Mouse (Mus musculus) liver, embryonic 14.5 days (tissue): ENCODE results near the gene 4931409K22Rik. TPM values are rescaled to one million over a fixed set of nuclear protein-coding genes. Genes with fewer than 3 reads are reported as not detected.

Experiments used
- ATAC-seq: fragments of 200-750 bp; cut with Nextera tagmentation; 2 replicates; pipeline ENCODE4 v1.8.0; 2017; ENCODE audit warnings: moderate number of reproducible peaks, mild to moderate bottlenecking, moderate library complexity; ENCODE audit not compliant: insufficient read depth
- DNase-seq, 3 experiments: peaks; one replicate each; pipeline ENCODE4 v3.0.0-alpha.2; 2012 to 2013; ENCODE audit warnings: low read depth in 3 of 3, low spot score in 3 of 3
- H3K27ac ChIP-seq: fragments of 300-500 bp; sonication (generic); 2 replicates; pipeline ENCODE4 v1.5.1; 2014; ENCODE audit warnings: moderate library complexity, mild to moderate bottlenecking, control low read depth, inconsistent platforms
- H3K27me3 ChIP-seq: fragments of 300-500 bp; sonication (generic); 2 replicates; pipeline ENCODE4 v1.6.1; 2014; ENCODE audit warnings: mild to moderate bottlenecking, low read length, moderate library complexity; ENCODE audit not compliant: control insufficient read depth, insufficient read depth
- H3K36me3 ChIP-seq: fragments of 300-500 bp; sonication (generic); replicated peaks from 2 replicates; pipeline ENCODE4 v1.6.1; 2014; ENCODE audit warnings: low read depth; ENCODE audit not compliant: control insufficient read depth, insufficient read depth
- H3K4me1 ChIP-seq, 2 experiments: fragments of 200-500 bp in 1 of 2; fragments of 300-500 bp in 1 of 2; sonication (generic) in 1 of 2; replicated peaks; 2 replicates each; pipeline ENCODE4 v1.6.1; 2012 to 2014; ENCODE audit warnings: antibody characterized with exemption in 1 of 2, inconsistent platforms in 1 of 2, low read length in 1 of 2; ENCODE audit not compliant: control insufficient read depth in 2 of 2, insufficient read depth in 2 of 2
- H3K4me2 ChIP-seq: fragments of 300-500 bp; sonication (generic); 2 replicates; pipeline ENCODE4 v1.6.1; 2014; ENCODE audit warnings: low read depth, mild to moderate bottlenecking, control low read depth, moderate library complexity
- H3K4me3 ChIP-seq, 2 experiments: fragments of 200-500 bp in 1 of 2; fragments of 300-500 bp in 1 of 2; sonication (generic) in 1 of 2; 2 replicates each; pipeline ENCODE4 v1.5.1; 2012 to 2014; ENCODE audit warnings: low read depth in 2 of 2, low read length in 2 of 2, mild to moderate bottlenecking in 2 of 2, control low read depth in 1 of 2, inconsistent platforms in 1 of 2, moderate library complexity in 1 of 2; ENCODE audit not compliant: insufficient read depth in 1 of 2
- H3K9ac ChIP-seq: fragments of 300-500 bp; sonication (generic); replicated peaks from 2 replicates; pipeline ENCODE4 v1.6.1; 2014; ENCODE audit warnings: mild to moderate bottlenecking, control low read depth, moderate library complexity
- H3K9me3 ChIP-seq: fragments of 300-500 bp; sonication (generic); 2 replicates; pipeline ENCODE4 v1.6.1; 2016; ENCODE audit warnings: low read length, mixed read lengths; ENCODE audit not compliant: control insufficient read depth
- CTCF ChIP-seq: IDR thresholded peaks from 2 replicates; pipeline ENCODE4 v1.5.1; 2016; ENCODE audit warnings: antibody characterized with exemption, low read depth, control low read depth
- EP300 ChIP-seq: IDR thresholded peaks from 2 replicates; pipeline ENCODE4 v1.6.1; 2016; ENCODE audit warnings: antibody characterized with exemption, low read depth
- WGBS: fragments of 180-500 bp; shearing (Covaris S2); extraction: QIAGEN DNeasy Blood & Tissue Kit; methylation state at CpG from one replicate; pipeline ENCODE4 v1.1.7; 2014; ENCODE audit not compliant: insufficient replicate concordance; 5-methylcytosine and 5-hydroxymethylcytosine counted together
- polyA plus RNA-seq, 2 experiments: library from polyadenylated mRNA; depleted of rRNA in 1 of 2; stranded (reverse) in 1 of 2; unstranded in 1 of 2; fragments of >200 nt; fragmentation: Nextera tagmentation in 1 of 2; extraction: Ambion mirVana in 1 of 2; gene quantifications; 2 replicates each; pipeline versions ENCODE4 v1.2.1 to v1.2.3; 2012 to 2014

The 4931409K22Rik gene
- polyA plus RNA-seq, 2 experiments = not detected

GRCm38 (mm10) chr5:24553621-24554244 is 2.9 kb downstream of the 4931409K22Rik start:
- WGBS = 51% methylated on average over 5 of the region's 5 CpGs
- TF ChIP-seq EP300 (no peak), CTCF (no peak)
- no peaks in the 10 kb centered on the region for H3K9me3 ChIP-seq
- no peak overlapping the region for H3K4me3 ChIP-seq
- H3K36me3 ChIP-seq = no peaks in the 10 kb centered on the region
- no peak for DNase-seq
- no peaks in the 10 kb centered on the region; the same call in 1 of the 2 replicates for H3K27me3 ChIP-seq
- no peak overlapping the region for H3K4me2 ChIP-seq
- H3K4me1 ChIP-seq = no peaks in the 10 kb centered on the region
- no peak overlapping the region for H3K9ac ChIP-seq
- no peak overlapping the region for H3K27ac ChIP-seq
- no peak for ATAC-seq

DNA sequence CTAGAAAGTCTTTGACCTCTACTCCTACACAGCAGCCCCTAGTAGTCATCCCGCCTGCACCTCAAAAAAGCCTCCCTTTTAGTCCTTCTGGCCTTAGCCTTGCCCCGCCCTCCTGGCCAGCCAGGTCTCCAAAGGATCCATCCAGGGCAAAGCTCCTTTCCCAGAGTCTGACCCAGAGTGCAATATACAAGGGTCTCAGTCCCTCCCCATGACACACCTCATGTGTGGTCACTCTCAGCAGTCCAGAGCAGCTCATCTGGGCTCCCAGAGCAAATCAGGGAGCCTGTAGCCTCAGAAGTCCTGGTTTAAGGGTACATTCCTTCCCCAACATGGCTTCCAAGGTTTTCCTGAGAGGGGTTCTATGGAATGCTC is 5.3 kb downstream of the 4931409K22Rik start:
- DNase-seq = no peak
- H3K27ac ChIP-seq = no peak overlapping the region
- no peak overlapping the region for H3K9ac ChIP-seq
- no peak overlapping the region for H3K4me3 ChIP-seq
- no peak for ATAC-seq
- no peaks in the 10 kb centered on the region for H3K36me3 ChIP-seq
- no peaks in the 10 kb centered on the region for H3K4me1 ChIP-seq
- WGBS = 32% methylated on average over 2 of the region's 2 CpGs
- H3K9me3 ChIP-seq = no peaks in the 10 kb centered on the region
- H3K27me3 ChIP-seq = no peaks in the 10 kb centered on the region; the same call in 1 of the 2 replicates
- H3K4me2 ChIP-seq = no peak overlapping the region
- TF ChIP-seq CTCF = no peak
- TF ChIP-seq EP300 = no peak

DNA sequence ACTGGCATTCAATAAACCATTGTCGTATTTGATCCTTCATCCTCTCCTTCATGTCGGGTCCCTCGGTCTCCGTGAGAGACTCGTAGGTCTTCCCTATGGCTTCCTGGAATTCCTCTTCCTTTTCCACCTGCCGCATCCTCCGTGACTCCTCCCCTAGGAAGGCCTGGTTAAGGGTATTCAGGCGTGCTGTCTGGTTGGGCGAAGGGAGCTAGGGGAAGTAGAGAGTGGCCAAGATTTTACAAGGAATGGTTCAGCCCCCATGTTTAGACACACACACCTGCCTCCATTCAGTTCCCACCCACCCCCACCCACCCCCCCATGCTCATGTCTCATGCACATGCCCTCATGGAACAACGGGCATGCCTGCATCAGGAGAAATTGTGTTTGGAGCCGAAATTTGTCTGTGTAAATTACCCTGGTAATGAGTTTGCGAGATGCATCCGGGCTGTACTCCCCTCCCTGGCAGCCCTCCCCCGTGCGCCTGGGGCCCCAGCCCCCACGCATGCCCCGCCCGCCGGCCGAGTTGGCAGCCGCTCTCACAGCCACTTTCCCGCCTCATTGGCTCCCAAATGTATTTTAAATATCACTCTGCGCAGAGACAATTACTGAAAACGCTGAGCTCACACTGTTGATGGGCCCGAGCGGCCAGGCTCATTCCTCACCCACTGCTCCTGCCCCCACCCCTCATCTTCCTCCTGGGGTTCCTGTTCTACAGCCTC is 5.9 kb downstream of the 4931409K22Rik start:
- WGBS = 26% methylated on average over 26 of the region's 26 CpGs
- no peaks in the 10 kb centered on the region; the same call in 1 of the 2 replicates for H3K27me3 ChIP-seq
- no peaks in the 10 kb centered on the region for H3K4me1 ChIP-seq
- H3K4me3 ChIP-seq = no peak overlapping the region
- H3K4me2 ChIP-seq = no peak overlapping the region
- no peaks in the 10 kb centered on the region for H3K36me3 ChIP-seq
- no peak for DNase-seq
- no peak overlapping the region for H3K27ac ChIP-seq
- no peak overlapping the region for H3K9ac ChIP-seq
- no peak for ATAC-seq
- no peaks in the 10 kb centered on the region for H3K9me3 ChIP-seq
- TF ChIP-seq CTCF (no peak), EP300 (no peak)

GRCm38 (mm10) chr5:24542643-24543042 is 14.0 kb downstream of the 4931409K22Rik start:
- Histone ChIP-seq H3K4me1 (no peaks in the 10 kb centered on the region; a peak in 1 of 4 replicates), H3K27ac (no peak overlapping the region), H3K36me3 (no peaks in the 10 kb centered on the region), H3K9me3 (no peaks in the 10 kb centered on the region), H3K27me3 (no peaks in the 10 kb centered on the region), H3K4me2 (no peak overlapping the region), H3K4me3 (no peak overlapping the region), H3K9ac (no peak overlapping the region)
- no peak for ATAC-seq
- 55% methylated on average over 7 of the region's 7 CpGs for WGBS
- TF ChIP-seq CTCF (no peak), EP300 (no peak)
- no peak for DNase-seq

DNA sequence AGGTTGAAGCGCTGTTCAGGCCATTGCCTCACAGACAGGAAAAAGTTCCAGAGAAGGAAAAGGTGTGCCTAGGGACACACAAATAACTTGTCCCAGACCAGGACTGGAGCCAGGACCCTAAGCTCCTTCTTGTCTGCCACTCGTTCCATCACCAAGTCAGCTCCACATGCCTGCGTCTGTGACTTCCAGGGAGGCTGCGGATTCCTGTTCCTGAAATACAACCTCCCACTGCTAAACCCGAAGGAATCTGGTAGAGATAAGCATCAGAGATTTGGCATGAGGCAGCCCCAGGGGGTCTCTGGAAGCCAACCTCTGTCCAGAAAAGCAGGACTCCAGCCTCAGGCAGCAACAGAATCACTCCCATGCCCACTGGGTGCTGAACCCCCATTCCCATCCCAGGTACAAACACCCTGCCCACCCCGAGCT is 15.5 kb downstream of the 4931409K22Rik start:
- Histone ChIP-seq H3K4me2 (no peak overlapping the region), H3K4me3 (no peak overlapping the region), H3K27ac (no peak overlapping the region), H3K36me3 (no peaks in the 10 kb centered on the region), H3K9ac (no peak overlapping the region), H3K4me1 (no peaks in the 10 kb centered on the region; a peak in 1 of 4 replicates), H3K27me3 (no peaks in the 10 kb centered on the region), H3K9me3 (no peaks in the 10 kb centered on the region)
- TF ChIP-seq EP300 = no peak
- TF ChIP-seq CTCF = no peak
- DNase-seq = no peak
- no peak for ATAC-seq
- 14% methylated on average over 6 of the region's 6 CpGs for WGBS
